Mouse (Mus musculus): ENCODE results near the gene Nxf2. TPM values are rescaled to one million over a fixed set of nuclear protein-coding genes. Genes with fewer than 3 reads are reported as not detected.
"Not testable (repeated sequence)": the region's sequence is repeated elsewhere in the genome, so short reads cannot be mapped to it uniquely, and the experiment has no call there.

Gene Nxf2
- total RNA-seq (2021) = not detected
- long read RNA-seq, experiment 1 = 0 reads
- long read RNA-seq, experiment 2 = 0 reads

DNA sequence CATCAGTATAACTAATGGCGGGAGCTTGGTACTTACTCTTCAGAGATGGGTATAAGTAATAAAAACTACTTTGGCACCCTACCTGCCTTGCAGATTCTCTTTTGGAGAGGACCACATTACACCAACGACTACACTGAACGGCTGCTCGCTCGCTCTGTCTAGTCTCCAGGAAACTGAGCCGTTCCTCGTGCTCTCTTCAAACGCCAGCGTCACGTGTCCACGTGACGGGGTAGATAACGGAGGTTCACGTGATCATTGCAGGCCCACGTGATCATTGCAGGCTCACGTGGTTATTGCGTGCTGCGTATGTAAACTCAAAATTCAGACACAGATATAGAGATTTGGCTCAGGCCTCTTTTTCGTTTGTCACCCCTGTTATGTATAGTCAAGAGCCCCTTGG is at the start of gene Nxf2:
Nxf2 (minus strand) TSS at position 209 of the 400 bp plus-strand sequence.
- intact Hi-C loops (cut with DNase I) = no loop called here

DNA sequence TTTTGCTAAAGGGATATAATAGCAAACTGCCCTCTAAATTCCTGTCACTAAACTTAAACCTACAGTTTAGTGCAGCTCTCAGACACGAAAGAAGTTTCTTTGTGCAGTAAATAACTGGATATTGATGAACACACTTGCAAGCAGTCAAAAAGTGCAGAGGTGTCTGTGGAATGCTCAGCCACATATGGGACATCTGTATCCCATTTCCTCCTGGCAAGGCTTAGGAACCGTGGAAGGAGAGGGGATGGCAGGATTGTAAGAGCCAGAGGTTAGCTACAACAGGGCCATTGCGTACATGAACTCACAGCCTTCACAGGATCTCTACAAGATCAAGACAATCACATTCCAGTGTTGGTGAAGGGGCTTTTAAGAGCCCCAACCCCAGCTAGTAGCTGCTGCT is 46.8 kb upstream of the Nxf2 start:
- intact Hi-C loops (cut with DNase I) = no loop called here
- no peak for DNase-seq

More for the DNA sequence above, at the start of gene Nxf2:
- no peak for DNase-seq

DNA sequence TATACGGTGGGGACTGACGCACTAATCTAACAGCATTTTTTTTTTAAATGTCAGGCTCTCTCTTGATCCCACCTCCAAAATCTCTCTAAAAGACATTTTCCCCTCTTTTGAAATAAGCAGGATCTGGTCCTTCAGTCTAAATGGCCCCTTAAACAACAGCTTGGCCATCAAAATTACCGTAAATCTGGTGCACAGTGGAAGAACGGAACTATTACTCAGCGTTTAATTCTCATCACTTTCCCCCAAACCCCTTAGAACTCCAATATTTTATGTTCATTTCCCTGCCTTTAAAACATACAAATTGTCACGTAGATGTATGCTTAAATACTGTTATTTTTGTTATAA is 44.9 kb upstream of the Nxf2 start:
- no peak for DNase-seq
- intact Hi-C loops (cut with DNase I) = no loop called here

DNA sequence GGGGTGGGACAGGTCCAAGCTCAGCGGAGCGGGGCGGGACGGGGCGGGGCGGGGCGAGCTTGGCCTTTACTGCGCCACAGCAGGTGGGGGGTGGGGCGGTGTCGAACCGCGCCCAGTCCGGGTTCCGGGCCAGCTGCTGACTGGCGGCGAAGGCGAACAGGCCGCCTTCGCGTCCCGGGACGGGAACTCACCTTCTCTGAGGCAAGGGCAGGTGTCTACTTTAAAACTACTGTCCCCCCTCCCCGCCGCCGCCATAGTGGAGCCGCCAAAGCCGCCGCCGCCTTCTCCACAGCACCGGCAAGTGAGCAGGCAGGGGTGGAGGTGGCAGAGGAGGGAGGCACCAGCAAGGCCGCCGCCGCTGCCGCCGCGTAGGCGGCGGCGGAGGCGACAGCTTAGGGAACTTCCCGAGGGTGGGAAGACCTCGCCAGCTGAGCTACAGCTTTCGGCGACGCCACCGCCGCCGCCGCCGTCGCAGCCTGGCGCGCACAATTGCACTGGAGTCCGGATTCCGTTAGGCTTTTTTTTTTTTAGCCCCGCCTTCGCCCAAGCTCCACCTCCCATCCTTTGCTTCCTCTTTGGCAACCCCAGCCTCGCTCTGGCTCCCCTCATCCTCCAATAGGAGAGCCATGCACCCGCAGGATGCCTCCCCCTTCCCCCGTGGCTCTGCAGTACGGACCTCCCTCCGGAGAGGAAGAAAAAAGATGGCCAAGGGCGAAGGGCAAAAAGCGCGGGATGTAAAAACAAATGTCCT is 44.3 kb upstream of the Nxf2 start, which contains the start of gene Zmat1:
Zmat1 (minus strand) TSS at position 490 of the 751 bp plus-strand sequence.
- peak; percentile 81 to 86 for DNase-seq
- intact Hi-C loops (cut with DNase I) = no loop called here

DNA sequence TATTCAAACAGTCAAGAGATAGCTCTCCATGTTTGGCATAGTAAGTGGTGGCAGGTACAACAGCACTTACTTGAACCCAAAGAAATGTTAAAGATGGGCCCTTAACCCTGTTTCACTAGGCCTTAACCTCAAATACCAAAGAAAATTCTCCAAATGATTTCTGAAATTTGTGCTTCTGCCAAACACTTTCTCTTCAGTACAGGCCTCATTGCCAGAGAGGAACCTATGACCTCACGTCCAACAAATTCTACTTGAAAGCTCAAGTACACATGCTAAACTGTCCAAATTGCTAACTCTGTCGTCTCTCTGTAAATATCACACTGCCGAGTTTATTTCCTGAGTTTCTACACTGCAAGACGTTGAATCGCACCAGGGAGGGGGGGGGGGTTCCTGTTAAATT is 43.5 kb upstream of the Nxf2 start:
- intact Hi-C loops (cut with DNase I) = no loop called here
- DNase-seq = no peak

DNA sequence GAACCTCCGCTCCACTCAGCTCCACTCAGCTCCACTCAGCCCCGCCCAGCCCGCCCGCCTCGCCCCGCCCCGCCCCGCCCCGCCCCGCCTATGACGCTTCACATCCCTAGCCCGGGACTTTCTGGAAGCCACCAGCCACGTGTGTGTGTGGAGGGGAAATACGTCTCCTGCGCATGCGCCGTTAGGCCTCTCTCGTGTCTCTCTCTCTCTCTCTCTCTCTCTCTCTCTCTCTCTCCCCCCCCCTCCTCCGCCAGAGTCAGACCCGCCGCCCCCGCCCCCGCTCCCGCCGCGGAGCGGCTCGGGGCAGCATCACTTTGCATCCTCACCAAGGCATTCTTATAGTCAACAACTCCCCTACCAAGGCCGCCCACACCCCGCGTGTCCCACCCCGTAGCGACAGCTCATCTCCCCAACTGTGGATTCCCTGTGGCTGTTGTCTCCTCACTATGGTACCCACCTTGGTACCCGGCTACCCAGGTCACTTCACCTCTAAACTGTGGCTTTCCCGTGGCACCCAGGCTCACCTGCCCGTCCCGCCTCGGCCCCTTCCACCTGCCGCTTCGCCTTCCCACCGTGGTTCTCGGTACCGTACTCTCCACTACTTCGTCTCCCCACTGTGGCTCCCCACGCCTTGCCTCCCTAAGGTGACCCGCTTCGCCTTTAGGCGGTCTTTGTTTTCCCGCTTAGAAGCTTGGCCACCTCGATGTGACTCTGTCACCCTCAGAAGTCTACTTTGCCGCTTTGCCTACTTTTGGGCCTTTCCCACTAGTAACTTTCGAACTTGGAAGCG is 1.1 kb downstream of the Nxf2 start:
- intact Hi-C loops (cut with DNase I) = no loop called here
- peak; percentile 49 to 50 for DNase-seq

DNA sequence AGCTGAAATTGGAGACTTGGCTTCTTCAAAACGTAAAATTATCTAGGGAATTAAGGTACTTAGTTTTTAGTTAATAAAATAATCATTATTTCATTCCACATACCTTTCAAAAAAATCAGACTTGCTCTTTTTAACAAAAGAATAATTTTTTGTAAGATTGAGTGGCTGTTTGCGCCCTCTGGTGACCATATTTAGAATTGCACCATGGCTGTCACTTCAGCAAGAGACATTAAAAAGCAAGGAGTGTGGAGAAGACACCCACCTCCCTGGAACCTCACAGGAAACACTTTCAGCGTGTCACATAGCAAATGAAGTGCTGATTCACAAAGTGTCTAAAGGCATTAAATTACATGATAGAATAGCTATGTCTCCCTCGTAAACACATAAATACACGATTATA is 34.2 kb downstream of the Nxf2 start:
- intact Hi-C loops (cut with DNase I) = loop anchor here (5.0 kb wide), 1 partner anchor 203 kb away; no protein-coding TSS in a partner anchor
- peak; percentile 17 to 53 for DNase-seq

DNA sequence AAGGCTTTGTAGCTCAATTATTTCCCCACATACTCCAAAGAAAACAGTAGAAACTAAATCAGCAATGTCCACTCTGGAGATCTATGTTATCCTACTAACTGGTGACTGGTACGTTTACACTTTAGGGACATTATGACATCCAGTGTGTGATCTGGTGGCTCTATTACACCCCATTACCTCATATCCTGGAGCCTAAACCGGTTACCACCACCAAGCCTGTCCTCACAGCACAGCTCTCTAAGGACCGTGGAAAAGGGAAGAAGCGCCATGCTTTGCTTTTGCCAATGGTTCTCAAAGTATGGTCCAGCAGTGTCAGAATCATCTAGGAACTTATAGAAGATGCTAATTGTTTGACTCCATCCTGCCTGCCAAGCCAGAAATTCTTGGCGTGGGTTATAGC is 34.6 kb downstream of the Nxf2 start:
- intact Hi-C loops (cut with DNase I) = loop anchor here (5.0 kb wide), 1 partner anchor 203 kb away; no protein-coding TSS in a partner anchor
- no peak for DNase-seq

DNA sequence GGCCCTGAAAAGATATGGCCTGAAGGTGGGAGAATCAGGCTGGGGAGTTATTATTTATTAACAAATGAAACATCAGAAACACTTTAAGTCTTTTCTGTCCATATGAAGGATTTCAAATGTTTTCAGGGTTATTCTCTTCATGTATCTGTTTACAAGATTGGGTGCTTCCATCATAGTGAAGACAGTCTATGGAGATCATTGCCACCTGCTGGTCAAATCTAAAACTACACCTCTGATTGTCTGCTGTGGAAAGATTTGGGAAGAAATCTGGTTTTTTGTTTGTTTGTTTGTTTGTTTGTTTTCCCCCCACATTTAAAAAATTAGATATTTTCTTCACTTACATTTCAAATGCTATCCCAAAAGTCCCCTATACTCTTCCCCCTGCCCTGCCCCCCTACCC is 39.5 kb downstream of the Nxf2 start:
- peak; percentile 4 to 59 for DNase-seq
- intact Hi-C loops (cut with DNase I) = no loop called here

DNA sequence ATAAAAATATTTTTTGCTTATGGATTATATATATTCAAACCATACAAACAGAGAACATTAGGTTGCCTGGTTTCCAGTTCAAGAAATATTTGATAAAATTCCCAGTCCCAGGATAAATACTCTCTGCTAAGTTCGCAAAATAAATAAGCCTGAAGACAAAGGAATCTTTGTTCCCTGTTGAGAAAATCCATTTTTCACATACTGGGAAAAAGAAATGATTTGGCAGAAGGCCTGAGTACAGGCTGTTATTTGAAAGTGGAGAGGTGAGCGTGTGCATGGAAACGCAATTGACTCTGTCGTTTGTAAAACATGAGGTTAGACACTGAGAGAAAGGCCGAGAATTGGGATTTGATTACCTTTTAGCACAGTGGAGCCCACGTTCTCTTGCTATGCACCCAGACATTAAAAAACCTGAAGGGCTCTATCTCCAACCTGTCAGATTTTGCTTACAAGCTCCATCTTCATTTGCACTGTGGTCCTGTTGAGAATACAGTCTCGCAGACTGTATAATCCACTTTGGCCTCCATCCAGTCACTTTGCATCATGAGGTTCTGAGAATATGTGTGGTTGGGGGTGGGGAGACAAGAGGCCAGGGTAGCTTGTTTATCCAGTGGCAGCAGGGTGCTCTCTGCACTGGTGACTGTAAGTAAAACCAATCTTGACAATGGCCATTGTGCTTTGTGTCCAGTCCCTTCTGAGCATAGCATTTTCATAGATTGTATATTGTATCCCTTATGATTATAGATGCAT is 40.7 kb downstream of the Nxf2 start:
- intact Hi-C loops (cut with DNase I) = no loop called here
- DNase-seq = no peak

DNA sequence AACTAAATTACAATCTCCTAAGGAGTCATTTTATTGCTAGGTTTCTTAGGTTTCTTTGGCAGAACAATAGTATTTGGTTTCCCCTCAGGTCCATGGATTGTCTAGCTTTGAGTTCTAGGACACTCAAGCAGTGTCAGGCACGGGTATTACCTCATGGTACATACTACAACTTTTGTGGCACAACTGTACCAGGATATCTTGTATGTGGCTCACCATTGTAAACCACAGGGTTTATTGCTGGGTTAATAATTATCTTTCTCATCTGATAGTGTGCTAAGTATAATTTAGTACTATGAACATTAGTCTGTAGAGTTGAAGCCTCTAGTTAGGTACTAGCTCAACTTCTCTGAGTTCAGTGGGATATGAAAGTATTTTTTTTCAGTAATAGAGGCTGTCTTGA is 45.3 kb downstream of the Nxf2 start:
- intact Hi-C loops (cut with DNase I) = loop anchor here (5.0 to 10.0 kb wide), 2 partner anchors 104 to 307 kb away; no protein-coding TSS in a partner anchor
- no peak for DNase-seq

DNA sequence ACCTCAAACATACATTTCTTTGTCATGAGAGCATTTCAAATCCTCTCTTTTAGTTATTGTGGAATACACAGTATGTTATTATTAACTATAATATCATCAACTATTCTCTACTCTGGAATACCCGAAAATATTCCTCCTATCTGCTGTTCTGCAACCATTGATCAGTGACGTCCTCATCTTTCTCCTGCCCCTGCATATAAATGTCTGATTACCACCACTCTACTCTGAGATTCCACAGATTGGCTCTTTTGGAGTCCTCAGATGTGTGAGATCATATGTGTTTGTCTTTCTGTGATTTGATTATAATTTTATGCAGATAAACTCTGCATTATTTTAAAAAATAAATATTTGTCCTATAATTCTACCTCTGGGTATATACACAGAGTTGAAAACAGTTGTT is 48.8 kb downstream of the Nxf2 start:
- intact Hi-C loops (cut with DNase I) = loop anchor here (5.0 to 10.0 kb wide), 2 partner anchors 101 to 303 kb away; no protein-coding TSS in a partner anchor

DNA sequence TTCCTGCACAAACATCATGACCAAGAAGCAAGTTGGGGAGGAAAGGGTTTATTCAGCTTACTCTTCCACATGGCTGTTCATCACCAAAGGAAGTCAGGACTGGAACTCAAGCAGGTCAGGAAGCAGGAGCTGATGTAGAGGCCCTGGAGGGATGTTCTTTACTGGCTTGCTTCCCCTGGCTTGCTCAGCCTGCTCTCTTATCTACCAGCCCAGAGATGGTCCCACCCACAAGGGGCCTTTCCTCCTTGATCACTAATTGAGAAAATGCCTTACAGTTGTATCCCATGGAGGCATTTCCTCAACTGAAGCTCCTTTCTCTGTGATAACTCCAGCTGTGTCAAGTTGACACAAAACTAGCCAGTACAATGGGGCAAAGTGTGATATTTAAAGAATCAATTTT is 49.2 kb downstream of the Nxf2 start:
- DNase-seq = not testable (repeated sequence)
- intact Hi-C loops (cut with DNase I) = loop anchor here (5.0 to 10.0 kb wide), 2 partner anchors 101 to 303 kb away; no protein-coding TSS in a partner anchor

More for the DNA sequence above, 48.8 kb downstream of the Nxf2 start:
- DNase-seq = no peak

DNA sequence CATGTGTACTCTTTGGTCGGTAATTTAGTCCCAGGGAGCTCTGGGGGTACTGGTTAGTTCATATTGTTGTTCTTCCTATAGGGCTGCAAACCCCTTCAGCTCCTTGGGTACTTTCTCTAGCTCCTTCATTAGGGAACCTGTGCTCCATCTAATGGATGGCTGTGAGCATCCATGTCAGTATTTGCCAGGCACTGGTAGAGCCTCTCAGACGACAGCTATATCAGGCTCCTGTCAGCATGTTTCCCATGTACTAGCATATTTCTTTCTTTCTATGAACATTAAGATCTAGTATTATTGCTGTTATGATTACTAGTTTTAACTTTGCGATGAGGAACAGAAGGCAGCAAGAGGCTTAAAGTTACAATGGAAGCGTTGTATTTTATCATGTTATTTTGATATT is 49.7 kb downstream of the Nxf2 start:
- DNase-seq = no peak
- intact Hi-C loops (cut with DNase I) = loop anchor here (5.0 to 10.0 kb wide), 3 partner anchors 100 to 303 kb away; no protein-coding TSS in a partner anchor

DNA sequence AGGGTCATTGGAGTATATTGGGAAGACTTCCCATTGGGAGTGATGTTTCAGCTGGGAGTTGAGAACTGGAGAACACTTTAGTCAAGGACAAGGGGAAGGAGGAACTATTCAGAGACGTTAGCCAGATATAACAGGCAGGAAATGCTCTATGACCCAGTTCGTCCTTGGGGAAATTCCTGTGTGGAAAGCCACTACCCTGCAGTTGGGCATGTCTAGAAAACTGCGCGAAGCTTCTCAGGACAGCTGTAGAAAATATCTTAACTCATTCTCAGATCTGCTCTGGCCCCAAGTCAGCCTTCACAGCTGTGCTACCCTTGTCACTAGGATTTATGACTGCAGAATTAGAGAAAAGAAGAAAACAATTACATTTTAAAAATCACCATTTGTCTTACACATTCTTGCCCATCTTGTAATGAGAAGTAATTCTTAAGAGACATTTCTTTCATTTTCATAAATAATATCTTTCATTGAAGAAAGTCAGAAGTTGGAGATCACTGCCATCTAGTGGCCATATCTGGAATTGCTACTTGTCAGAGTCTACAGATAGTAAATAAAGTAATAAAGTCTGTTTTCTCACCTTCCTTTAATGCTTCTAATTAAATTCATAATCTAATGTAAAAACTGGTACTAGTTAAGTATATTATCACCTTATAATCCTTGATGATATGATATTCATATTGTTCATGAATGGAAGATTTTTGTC is 51.2 kb downstream of the Nxf2 start:
- intact Hi-C loops (cut with DNase I) = loop anchor here (2.0 to 10.0 kb wide), 3 partner anchors 99 to 186 kb away; no protein-coding TSS in a partner anchor
- peak; percentile 9 to 58 for DNase-seq

DNA sequence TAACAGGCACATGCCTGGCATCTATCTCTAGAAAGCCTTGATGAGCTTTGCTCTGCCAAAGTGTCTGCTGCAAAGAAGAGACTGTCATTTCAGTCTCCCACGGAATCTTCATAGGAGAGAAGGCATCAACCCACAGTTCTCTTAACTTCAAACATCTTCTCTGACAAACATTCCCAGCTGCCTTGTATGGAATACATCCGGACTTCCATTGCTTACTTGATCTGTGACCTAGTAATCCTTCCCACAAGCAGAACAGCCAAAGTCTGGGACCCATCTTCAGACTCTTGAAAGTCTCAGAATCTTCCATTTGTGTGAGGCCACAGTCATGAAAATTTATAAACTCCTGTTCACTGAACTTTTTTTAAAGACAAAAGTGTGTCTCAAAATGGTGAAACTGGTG is 51.7 kb downstream of the Nxf2 start:
- no peak for DNase-seq

DNA sequence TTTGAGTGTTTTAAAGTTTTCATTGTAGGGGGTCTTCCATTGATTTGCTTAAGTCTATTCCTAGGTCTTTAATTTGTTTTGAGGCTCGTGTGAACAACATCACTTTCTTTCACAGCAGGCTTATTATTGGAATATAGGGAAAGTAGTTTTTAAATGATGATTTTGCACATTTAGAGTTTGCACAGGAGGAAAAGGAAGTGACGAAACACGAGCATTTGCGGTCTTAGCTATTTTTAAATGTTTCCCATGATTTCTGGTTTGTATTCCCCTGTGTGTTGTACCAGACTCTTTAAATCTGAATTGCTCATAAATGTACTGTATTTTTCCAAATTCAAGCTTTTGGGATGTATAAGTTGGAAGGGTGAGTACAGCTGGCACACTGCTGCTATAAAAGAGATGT is 54.2 kb downstream of the Nxf2 start:
- intact Hi-C loops (cut with DNase I) = loop anchor here (5.0 to 10.0 kb wide), 2 partner anchors 96 to 183 kb away; no protein-coding TSS in a partner anchor
- no peak for DNase-seq

More for the DNA sequence above, 51.7 kb downstream of the Nxf2 start:
- intact Hi-C loops (cut with DNase I) = loop anchor here (2.0 to 10.0 kb wide), 3 partner anchors 98 to 186 kb away; no protein-coding TSS in a partner anchor
